Mouse (Mus musculus) lung, embryonic 14.5 days (tissue): ENCODE measurements around the gene Tcf25. TPM values are rescaled to one million over a fixed set of nuclear protein-coding genes. Genes with fewer than 3 reads are reported as not detected.
"Not testable (repeated sequence)": the region's sequence is repeated elsewhere in the genome, so short reads cannot be mapped to it uniquely, and the experiment has no call there.

Source experiments
- ATAC-seq: fragments of 200-750 bp; cut with Nextera tagmentation; 2 replicates; pipeline ENCODE4 v1.8.0; 2017; ENCODE audit warnings: mild to moderate bottlenecking, moderate TSS enrichment, moderate library complexity; ENCODE audit not compliant: insufficient read depth
- DNase-seq: peaks from one replicate; pipeline ENCODE4 v3.0.0-alpha.2; 2015
- H3K27ac ChIP-seq: fragments of 300-500 bp; sonication (generic); 2 replicates; pipeline ENCODE4 v1.5.1; 2014; ENCODE audit warnings: low read depth, mild to moderate bottlenecking, moderate library complexity
- H3K27me3 ChIP-seq: fragments of 300-500 bp; sonication (generic); 2 replicates; pipeline ENCODE4 v1.6.1; 2014; ENCODE audit warnings: low read length, control low read depth; ENCODE audit not compliant: insufficient read depth
- H3K36me3 ChIP-seq: fragments of 300-500 bp; sonication (generic); 2 replicates; pipeline ENCODE4 v1.6.1; 2014; ENCODE audit warnings: control low read depth; ENCODE audit not compliant: insufficient read depth
- H3K4me1 ChIP-seq: fragments of 300-500 bp; sonication (generic); 2 replicates; pipeline ENCODE4 v1.6.1; 2014; ENCODE audit warnings: antibody characterized with exemption, control low read depth; ENCODE audit not compliant: insufficient read depth
- H3K4me2 ChIP-seq: fragments of 300-500 bp; sonication (generic); 2 replicates; pipeline ENCODE4 v1.6.1; 2014; ENCODE audit warnings: mild to moderate bottlenecking
- H3K4me3 ChIP-seq: fragments of 300-500 bp; sonication (generic); 2 replicates; pipeline ENCODE4 v1.5.1; 2014; ENCODE audit warnings: low read depth, low read length
- H3K9ac ChIP-seq: fragments of 300-500 bp; sonication (generic); 2 replicates; pipeline ENCODE4 v1.6.1; 2014
- H3K9me3 ChIP-seq: fragments of 300-500 bp; sonication (generic); 2 replicates; pipeline ENCODE4 v1.6.1; 2016; ENCODE audit warnings: low read depth, low read length, control low read depth
- CTCF ChIP-seq: IDR thresholded peaks from 2 replicates; pipeline ENCODE4 v1.5.1; 2016; ENCODE audit warnings: antibody characterized with exemption, low read depth
- WGBS: fragments of 180-500 bp; shearing (Covaris S2); extraction: QIAGEN DNeasy Blood & Tissue Kit; methylation state at CpG from one replicate; pipeline ENCODE4 v1.1.7; 2014; 5-methylcytosine and 5-hydroxymethylcytosine counted together
- polyA plus RNA-seq: library from polyadenylated mRNA; unstranded; fragments of >200 nt; fragmentation: Nextera tagmentation; extraction: Ambion mirVana; gene quantifications from 2 replicates; pipeline ENCODE4 v1.2.1, GENCODE M21; 2014

The Tcf25 gene
- polyA plus RNA-seq, 1 experiment from 2014 or later: 146 TPM

- no peak overlapping the region for H3K4me2 ChIP-seq
- no peak for TF ChIP-seq CTCF
- no peaks in the 10 kb centered on the region for H3K36me3 ChIP-seq
- H3K27ac ChIP-seq: no peak overlapping the region
- H3K9ac ChIP-seq: no peak overlapping the region
- H3K27me3 ChIP-seq: peaks cover 59% of the 10 kb centered on the region
- H3K9me3 ChIP-seq: no peaks in the 10 kb centered on the region
- H3K4me3 ChIP-seq: no peak overlapping the region
- H3K4me1 ChIP-seq: no peaks in the 10 kb centered on the region
- WGBS: 70% methylated on average over 8 of the region's 8 CpGs
- ATAC-seq (no peak), DNase-seq (peak; percentile 21)
Measured at GRCm38 (mm10) chr8:123410049-123410587, 36.6 kb downstream of the Tcf25 start.

- no peak for DNase-seq
- Histone ChIP-seq H3K27ac (no peak overlapping the region), H3K4me1 (no peaks in the 10 kb centered on the region), H3K36me3 (no peaks in the 10 kb centered on the region), H3K9me3 (no peaks in the 10 kb centered on the region), H3K4me3 (peak overlapping the region; percentile 24; the same call in 1 of the 2 replicates), H3K4me2 (peak overlapping the region; percentile 53), H3K9ac (no peak overlapping the region), H3K27me3 (peaks cover 59% of the 10 kb centered on the region)
- WGBS: 13% methylated on average over 11 of the region's 11 CpGs
- no peak for ATAC-seq
- no peak for TF ChIP-seq CTCF
Measured at GRCm38 (mm10) chr8:123410788-123411187, 37.2 kb downstream of the Tcf25 start.

GRCm38 (mm10) chr8:123411246-123411645 lies 37.7 kb downstream of the Tcf25 start, which contains the start of gene Tubb3:
Gene Tubb3 (plus strand): TSS chr8:123411424.
- DNase-seq (peak; percentile 74), ATAC-seq (peak; percentile 42; the same call in 1 of the 2 replicates)
- H3K9me3 ChIP-seq: no peaks in the 10 kb centered on the region
- peak within 1 kb of the TSS; percentile 53 for H3K4me2 ChIP-seq
- H3K27ac ChIP-seq: no peak within 1 kb of the TSS
- H3K27me3 ChIP-seq: peaks cover 59% of the 10 kb centered on the region
- H3K9ac ChIP-seq: no peak within 1 kb of the TSS
- H3K4me1 ChIP-seq: no peaks in the 10 kb centered on the region
- peak within 1 kb of the TSS; percentile 24 for H3K4me3 ChIP-seq
- H3K36me3 ChIP-seq: no peaks in the 10 kb centered on the region
- TF ChIP-seq CTCF: no peak
- under 1% methylated on average over 29 of the region's 29 CpGs for WGBS

- 9% methylated on average over 16 of the region's 16 CpGs for WGBS
- TF ChIP-seq CTCF: no peak
- peaks cover 59% of the 10 kb centered on the region for H3K27me3 ChIP-seq
- H3K9ac ChIP-seq: no peak overlapping the region
- H3K27ac ChIP-seq: no peak overlapping the region
- H3K4me3 ChIP-seq: peak overlapping the region; percentile 24
- H3K36me3 ChIP-seq: no peaks in the 10 kb centered on the region
- peak; percentile 10; the same call in 1 of the 2 replicates for ATAC-seq
- H3K4me1 ChIP-seq: no peaks in the 10 kb centered on the region
- no peak for DNase-seq
- peak overlapping the region; percentile 53 for H3K4me2 ChIP-seq
- no peaks in the 10 kb centered on the region for H3K9me3 ChIP-seq
Measured at GRCm38 (mm10) chr8:123411781-123412327, 38.3 kb downstream of the Tcf25 start.

- Histone ChIP-seq H3K27ac (no peak overlapping the region), H3K4me1 (no peaks in the 10 kb centered on the region), H3K36me3 (no peaks in the 10 kb centered on the region), H3K9me3 (no peaks in the 10 kb centered on the region), H3K4me2 (no peak overlapping the region), H3K27me3 (peaks cover 59% of the 10 kb centered on the region), H3K4me3 (no peak overlapping the region), H3K9ac (no peak overlapping the region)
- DNase-seq (no peak), ATAC-seq (no peak)
- no peak for TF ChIP-seq CTCF
- WGBS: 3% methylated on average over 12 of the region's 12 CpGs
Measured at GRCm38 (mm10) chr8:123412560-123413170, 39.1 kb downstream of the Tcf25 start.

- H3K36me3 ChIP-seq: no peaks in the 10 kb centered on the region
- H3K4me2 ChIP-seq: no peak overlapping the region
- no peak overlapping the region for H3K27ac ChIP-seq
- H3K4me3 ChIP-seq: no peak overlapping the region
- no peaks in the 10 kb centered on the region for H3K4me1 ChIP-seq
- H3K27me3 ChIP-seq: peaks cover 51% of the 10 kb centered on the region
- TF ChIP-seq CTCF: no peak
- DNase-seq (peak; percentile 61), ATAC-seq (no peak)
- H3K9ac ChIP-seq: no peak overlapping the region
- H3K9me3 ChIP-seq: no peaks in the 10 kb centered on the region
- 8% methylated on average over 9 of the region's 9 CpGs for WGBS
Measured at GRCm38 (mm10) chr8:123414255-123414654, 40.7 kb downstream of the Tcf25 start.

GRCm38 (mm10) chr8:123414997-123415696 lies 41.6 kb downstream of the Tcf25 start:
- not testable (repeated sequence) for DNase-seq, H3K9me3 ChIP-seq, H3K4me2 ChIP-seq, H3K4me1 ChIP-seq, H3K27ac ChIP-seq, H3K9ac ChIP-seq, ATAC-seq, H3K4me3 ChIP-seq, H3K36me3 ChIP-seq
- 72% methylated on average over 5 of the region's 5 CpGs for WGBS
- H3K27me3 ChIP-seq: peaks cover 42% of the 10 kb centered on the region
